Comparison of ENCODE assay signal across 24 mouse cellular contexts in genomic region chr1:61485459-61485858, GRCm38 (mm10).
"Had no signal": no experiment of that assay in that cellular context is flagged by ENCODE, and none has a peak within 500 bp of the region (broad histone marks: within the 10 kb centered on the region; RNA-seq: fewer than 3 reads in every experiment).

No protein-coding gene starts in this region.

- ATAC-seq: hindbrain, embryonic 16.5 days; inflammation-experienced regulatory T-cells, adult 6 months; intestine, embryonic 15.5 days; intestine, postnatal 0 days; liver, embryonic 12.5 days had no signal

- H3K4me3 ChIP-seq: heart, adult 2 months; heart, embryonic 13.5 days; heart, embryonic 15.5 days; hindbrain, embryonic 10.5 days; hindbrain, embryonic 12.5 days; intestine, embryonic 15.5 days; layer of hippocampus, adult 2 months; limb, embryonic 13.5 days; limb, embryonic 15.5 days; liver, embryonic 12.5 days had no signal

- H3K36me3 ChIP-seq: heart, embryonic 13.5 days; heart, embryonic 15.5 days; hindbrain, embryonic 10.5 days; hindbrain, embryonic 12.5 days; intestine, embryonic 15.5 days; limb, embryonic 13.5 days; limb, embryonic 15.5 days; liver, embryonic 12.5 days had no signal

- DNase-seq: gastrocnemius, postnatal 14 days; gastrocnemius, postnatal 36 days; heart, adult 11 months; heart, adult 2 months; heart, postnatal 14 days; heart, postnatal 4 days; kidney, adult 18-20 months; kidney, adult 8-10 months; kidney, postnatal 10 days; kidney, postnatal 25 days; kidney, postnatal 4 days; left cerebral cortex, postnatal 4 days had no signal

- H3K27me3 ChIP-seq: heart, embryonic 13.5 days; heart, embryonic 15.5 days; hindbrain, embryonic 12.5 days; intestine, embryonic 15.5 days; limb, embryonic 13.5 days; limb, embryonic 15.5 days; liver, embryonic 12.5 days had no signal
